Comparison of ENCODE assay signal across 24 mouse cellular contexts in genomic region chr7:136074043-136074442, GRCm38 (mm10).
"Had no signal": no experiment of that assay in that cellular context is flagged by ENCODE, and none has a peak within 500 bp of the region (broad histone marks: within the 10 kb centered on the region; RNA-seq: fewer than 3 reads in every experiment).

No protein-coding gene starts in this region.

- ATAC-seq: liver, postnatal 0 days; midbrain, embryonic 15.5 days had no signal

- H3K27ac ChIP-seq: kidney, postnatal 0 days; left cerebral cortex, adult 2 months; limb, embryonic 12.5 days; limb, embryonic 15.5 days; liver, embryonic 14.5 days; macrophage; midbrain, embryonic 12.5 days; midbrain, embryonic 15.5 days; neural tube, embryonic 12.5 days; neural tube, embryonic 15.5 days; stomach, postnatal 0 days had no signal

- H3K4me3 ChIP-seq: left cerebral cortex, adult 2 months; limb, embryonic 12.5 days; limb, embryonic 15.5 days; midbrain, embryonic 12.5 days; midbrain, embryonic 15.5 days; neural tube, embryonic 12.5 days; neural tube, embryonic 15.5 days had no signal

- DNase-seq: kidney, adult 2 months; kidney, postnatal 36 days; layer of hippocampus, postnatal 36 days; left cerebral cortex, postnatal 4 days; liver, postnatal 0 days; lung, postnatal 10 days; right cerebral cortex, adult 18-20 months; right cerebral cortex, postnatal 14 days; right cerebral cortex, postnatal 4 days; thymus, adult 2 months; thymus, postnatal 14 days; thymus, postnatal 4 days had no signal

- H3K4me2 ChIP-seq: limb, embryonic 12.5 days; limb, embryonic 15.5 days; liver, embryonic 11.5 days; midbrain, embryonic 12.5 days; midbrain, embryonic 15.5 days; neural tube, embryonic 12.5 days; neural tube, embryonic 15.5 days had no signal

- H3K9me3 ChIP-seq: limb, embryonic 12.5 days; limb, embryonic 15.5 days; midbrain, embryonic 12.5 days; midbrain, embryonic 15.5 days; neural tube, embryonic 12.5 days; neural tube, embryonic 15.5 days had no signal

- H3K9ac ChIP-seq: limb, embryonic 12.5 days; limb, embryonic 15.5 days; liver, embryonic 14.5 days; liver, postnatal 0 days; midbrain, embryonic 12.5 days; midbrain, embryonic 15.5 days; neural tube, embryonic 12.5 days; neural tube, embryonic 15.5 days had no signal

- H3K27me3 ChIP-seq: midbrain, embryonic 15.5 days; neural tube, embryonic 12.5 days; neural tube, embryonic 15.5 days had no signal

- H3K36me3 ChIP-seq: limb, embryonic 12.5 days; limb, embryonic 15.5 days; midbrain, embryonic 12.5 days; midbrain, embryonic 15.5 days; neural tube, embryonic 12.5 days; neural tube, embryonic 15.5 days had no signal

- H3K4me1 ChIP-seq: limb, embryonic 12.5 days; midbrain, embryonic 12.5 days; midbrain, embryonic 15.5 days; neural tube, embryonic 12.5 days; neural tube, embryonic 15.5 days had no signal
